Mouse (Mus musculus) heart, embryonic 14.5 days (tissue): ENCODE data around the gene Plxnc1. TPM values are rescaled to one million over a fixed set of nuclear protein-coding genes. Genes with fewer than 3 reads are reported as not detected.

ENCODE experiments used
- ATAC-seq: fragments of 200-750 bp; cut with Nextera tagmentation; 2 replicates; pipeline ENCODE4 v1.8.0; 2017; ENCODE audit warnings: low read depth, moderate TSS enrichment; ENCODE audit not compliant: insufficient number of reproducible peaks, insufficient read depth, low FRiP score
- H3K27ac ChIP-seq, 2 experiments: fragments of 200-500 bp in 1 of 2; fragments of 300-500 bp in 1 of 2; sonication (generic) in 1 of 2; replicated peaks in 1 of 2; 2 replicates each; pipeline ENCODE4 v1.5.1; 2012 to 2014; ENCODE audit warnings: low read depth in 2 of 2, low read length in 2 of 2, control low read depth in 1 of 2, mild to moderate bottlenecking in 1 of 2, mixed read lengths in 1 of 2; ENCODE audit not compliant: control insufficient read depth in 1 of 2, insufficient read depth in 1 of 2
- H3K27me3 ChIP-seq: fragments of 300-500 bp; sonication (generic); 2 replicates; pipeline ENCODE4 v1.6.1; 2014; ENCODE audit warnings: mild to moderate bottlenecking, low read length, control low read depth; ENCODE audit not compliant: control insufficient read depth, insufficient read depth
- H3K36me3 ChIP-seq: fragments of 300-500 bp; sonication (generic); 2 replicates; pipeline ENCODE4 v1.6.1; 2014; ENCODE audit warnings: mild to moderate bottlenecking, control low read depth, low read length, mixed read lengths; ENCODE audit not compliant: control insufficient read depth, insufficient read depth
- H3K4me1 ChIP-seq, 2 experiments: fragments of 200-500 bp in 1 of 2; fragments of 300-500 bp in 1 of 2; sonication (generic) in 1 of 2; 2 replicates each; pipeline ENCODE4 v1.6.1; 2012 to 2014; ENCODE audit warnings: low read length in 2 of 2, control low read depth in 1 of 2, mixed read lengths in 1 of 2; ENCODE audit not compliant: control insufficient read depth in 2 of 2, insufficient read depth in 2 of 2
- H3K4me2 ChIP-seq: fragments of 300-500 bp; sonication (generic); 2 replicates; pipeline ENCODE4 v1.6.1; 2014; ENCODE audit warnings: mild to moderate bottlenecking, low read length
- H3K4me3 ChIP-seq, 2 experiments: fragments of 200-500 bp in 1 of 2; fragments of 300-500 bp in 1 of 2; sonication (generic) in 1 of 2; 2 replicates each; pipeline ENCODE4 v1.5.1; 2012 to 2014; ENCODE audit warnings: low read length in 2 of 2, mild to moderate bottlenecking in 2 of 2, control low read depth in 1 of 2, low read depth in 1 of 2, moderate library complexity in 1 of 2; ENCODE audit not compliant: control insufficient read depth in 1 of 2, insufficient read depth in 1 of 2
- H3K9ac ChIP-seq: fragments of 300-500 bp; sonication (generic); 2 replicates; pipeline ENCODE4 v1.6.1; 2014; ENCODE audit warnings: mild to moderate bottlenecking, low read length
- H3K9me3 ChIP-seq: fragments of 300-500 bp; sonication (generic); 2 replicates; pipeline ENCODE4 v1.6.1; 2016; ENCODE audit warnings: low read length, control low read depth; ENCODE audit not compliant: control insufficient read depth
- WGBS: fragments of 180-500 bp; shearing (Covaris S2); extraction: QIAGEN DNeasy Blood & Tissue Kit; methylation state at CpG from one replicate; pipeline ENCODE4 v1.1.7; 2014; 5-methylcytosine and 5-hydroxymethylcytosine counted together
- polyA plus RNA-seq: library from polyadenylated mRNA; unstranded; fragments of >200 nt; fragmentation: Nextera tagmentation; extraction: Ambion mirVana; gene quantifications from 2 replicates; pipeline ENCODE4 v1.2.1, GENCODE M21; 2014

Plxnc1 gene
- polyA plus RNA-seq, 1 experiment from 2014 or later, result 6.9 TPM

- ATAC-seq, result no peak
- no peak overlapping the region for H3K4me3 ChIP-seq
- H3K9me3 ChIP-seq, result no peaks in the 10 kb centered on the region
Measured at GRCm38 (mm10) chr10:94912551-94912950, 32.1 kb downstream of the Plxnc1 start.

GRCm38 (mm10) chr10:94911102-94911501 lies 33.5 kb downstream of the Plxnc1 start:
- H3K36me3 ChIP-seq, result no peaks in the 10 kb centered on the region
- no peaks in the 10 kb centered on the region for H3K27me3 ChIP-seq
- no peak overlapping the region for H3K27ac ChIP-seq
- no peaks in the 10 kb centered on the region for H3K9me3 ChIP-seq
- ATAC-seq, result no peak
- H3K4me3 ChIP-seq, result no peak overlapping the region
- H3K9ac ChIP-seq, result no peak overlapping the region
- H3K4me1 ChIP-seq, result peaks cover 5 to 8% of the 10 kb centered on the region in 2 experiments; a peak in 1 of 4 replicates
- WGBS, result 88% methylated on average over 6 of the region's 6 CpGs
- no peak overlapping the region for H3K4me2 ChIP-seq

More at GRCm38 (mm10) chr10:94912551-94912950, 32.1 kb downstream of the Plxnc1 start:
- no peak overlapping the region for H3K27ac ChIP-seq
- no peak overlapping the region for H3K9ac ChIP-seq
- H3K4me2 ChIP-seq, result no peak overlapping the region
- 78% methylated on average over 1 of the region's 1 CpGs for WGBS
- no peaks in the 10 kb centered on the region for H3K27me3 ChIP-seq
- H3K36me3 ChIP-seq, result no peaks in the 10 kb centered on the region
- peaks cover 5 to 8% of the 10 kb centered on the region in 2 experiments; a peak in 1 of 4 replicates for H3K4me1 ChIP-seq

DNA sequence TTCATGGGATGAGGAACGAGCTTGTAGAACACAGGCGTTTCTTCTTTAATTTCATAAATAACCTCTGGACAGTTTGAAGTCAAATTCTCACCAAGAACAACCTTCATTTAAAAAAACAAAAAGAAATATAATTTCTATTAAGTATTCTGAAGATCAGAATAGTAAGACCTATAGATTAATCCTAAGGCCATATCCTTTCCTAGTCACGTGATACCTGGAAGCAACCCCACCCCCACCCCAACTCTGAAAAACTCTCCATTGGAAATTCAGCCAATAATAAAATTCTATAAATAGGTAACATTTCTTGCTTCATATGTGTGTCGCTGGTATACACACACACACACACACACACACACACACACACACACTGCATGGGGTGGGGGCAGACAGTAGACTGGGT lies 34.1 kb downstream of the Plxnc1 start:
- 83% methylated on average over 4 of the region's 4 CpGs for WGBS
- H3K36me3 ChIP-seq, result no peaks in the 10 kb centered on the region
- no peak overlapping the region for H3K9ac ChIP-seq
- H3K27me3 ChIP-seq, result no peaks in the 10 kb centered on the region
- H3K4me2 ChIP-seq, result no peak overlapping the region
- H3K27ac ChIP-seq, result no peak overlapping the region
- ATAC-seq, result no peak
- H3K4me1 ChIP-seq, result peaks cover 5 to 8% of the 10 kb centered on the region in 2 experiments; a peak in 1 of 4 replicates
- H3K4me3 ChIP-seq, result no peak overlapping the region
- no peaks in the 10 kb centered on the region for H3K9me3 ChIP-seq

- ATAC-seq, result no peak
- no peak overlapping the region for H3K27ac ChIP-seq
- no peak overlapping the region for H3K4me2 ChIP-seq
- H3K4me3 ChIP-seq, result no peak overlapping the region
- H3K9me3 ChIP-seq, result no peaks in the 10 kb centered on the region
- H3K9ac ChIP-seq, result no peak overlapping the region
- H3K4me1 ChIP-seq, result peaks cover 5 to 8% of the 10 kb centered on the region in 2 experiments; a peak in 1 of 4 replicates
- H3K27me3 ChIP-seq, result no peaks in the 10 kb centered on the region
- WGBS, result 71% methylated on average over 2 of the region's 2 CpGs
- H3K36me3 ChIP-seq, result no peaks in the 10 kb centered on the region
Measured at GRCm38 (mm10) chr10:94909789-94910188, 34.8 kb downstream of the Plxnc1 start.

GRCm38 (mm10) chr10:94908976-94909717 lies 35.5 kb downstream of the Plxnc1 start:
- no peak for ATAC-seq
- no peak overlapping the region for H3K4me2 ChIP-seq
- H3K27ac ChIP-seq, result no peak overlapping the region
- no peak overlapping the region for H3K4me3 ChIP-seq
- no peak overlapping the region for H3K9ac ChIP-seq
- peaks cover 5 to 8% of the 10 kb centered on the region in 2 experiments; a peak in 2 of 4 replicates for H3K4me1 ChIP-seq
- H3K9me3 ChIP-seq, result no peaks in the 10 kb centered on the region
- H3K27me3 ChIP-seq, result no peaks in the 10 kb centered on the region
- 73% methylated on average over 11 of the region's 11 CpGs for WGBS
- no peaks in the 10 kb centered on the region for H3K36me3 ChIP-seq

GRCm38 (mm10) chr10:94905689-94906473 lies 38.8 kb downstream of the Plxnc1 start:
- WGBS, result 38% methylated on average over 21 of the region's 21 CpGs
- H3K9me3 ChIP-seq, result no peaks in the 10 kb centered on the region
- no peaks in the 10 kb centered on the region for H3K27me3 ChIP-seq
- peaks cover 5 to 8% of the 10 kb centered on the region in 2 experiments; a peak in 2 of 4 replicates for H3K4me1 ChIP-seq
- H3K9ac ChIP-seq, result no peak overlapping the region
- no peaks in the 10 kb centered on the region for H3K36me3 ChIP-seq
- ATAC-seq, result no peak
- no peak overlapping the region for H3K4me3 ChIP-seq
- no peak overlapping the region for H3K27ac ChIP-seq
- no peak overlapping the region for H3K4me2 ChIP-seq

GRCm38 (mm10) chr10:94905219-94905618 lies 39.4 kb downstream of the Plxnc1 start:
- Histone ChIP-seq H3K9me3 (no peaks in the 10 kb centered on the region), H3K9ac (no peak overlapping the region), H3K4me1 (peaks cover 5 to 8% of the 10 kb centered on the region in 2 experiments; a peak in 2 of 4 replicates), H3K27me3 (no peaks in the 10 kb centered on the region), H3K4me2 (no peak overlapping the region), H3K36me3 (no peaks in the 10 kb centered on the region), H3K27ac (no peak overlapping the region), H3K4me3 (no peak overlapping the region)
- WGBS, result 46% methylated on average over 5 of the region's 5 CpGs
- no peak for ATAC-seq
